Mouse (Mus musculus): Measurements from ENCODE around the gene Hps5.

- TF ChIP-seq CTCF (conservative IDR thresholded peaks at IDR 0.05; ENCODE audit: low read length) (no peak), POU5F1 (IDR thresholded peaks at IDR 0.05; ENCODE audit: borderline replicate concordance, low read length) (no peak)
These were observed 44.5 kb upstream of the Hps5 start for GRCm38 (mm10) chr7:46840326-46840725.

Data from E14TG2a.4 (cell line).